Mouse (Mus musculus) midbrain, embryonic 13.5 days (tissue): ENCODE data around the gene Zhx3. TPM values are rescaled to one million over a fixed set of nuclear protein-coding genes. Genes with fewer than 3 reads are reported as not detected.

Experiments used
- ATAC-seq: fragments of 200-750 bp; cut with Nextera tagmentation; 2 replicates; pipeline ENCODE4 v1.8.0; 2017; ENCODE audit warnings: mild to moderate bottlenecking, moderate TSS enrichment, moderate library complexity
- H3K27ac ChIP-seq: fragments of 300-500 bp; sonication (generic); 2 replicates; pipeline ENCODE4 v1.5.1; 2015; ENCODE audit warnings: inconsistent platforms, mild to moderate bottlenecking, moderate library complexity
- H3K27me3 ChIP-seq: fragments of 300-500 bp; sonication (generic); 2 replicates; pipeline ENCODE4 v1.6.1; 2015; ENCODE audit warnings: mild to moderate bottlenecking, inconsistent platforms
- H3K36me3 ChIP-seq: fragments of 300-500 bp; sonication (generic); 2 replicates; pipeline ENCODE4 v1.6.1; 2015; ENCODE audit warnings: mild to moderate bottlenecking, inconsistent platforms
- H3K4me1 ChIP-seq: fragments of 300-500 bp; sonication (generic); replicated peaks from 2 replicates; pipeline ENCODE4 v1.6.1; 2015; ENCODE audit warnings: inconsistent platforms
- H3K4me2 ChIP-seq: fragments of 300-500 bp; sonication (generic); replicated peaks from 2 replicates; pipeline ENCODE4 v1.6.1; 2015; ENCODE audit warnings: moderate library complexity, mild to moderate bottlenecking, inconsistent platforms
- H3K4me3 ChIP-seq: fragments of 300-500 bp; sonication (generic); replicated peaks from 2 replicates; pipeline ENCODE4 v1.5.1; 2015; ENCODE audit warnings: mild to moderate bottlenecking, inconsistent platforms
- H3K9ac ChIP-seq: fragments of 300-500 bp; sonication (generic); replicated peaks from 2 replicates; pipeline ENCODE4 v1.6.1; 2015; ENCODE audit warnings: mild to moderate bottlenecking, inconsistent platforms
- H3K9me3 ChIP-seq: fragments of 300-500 bp; sonication (generic); 2 replicates; pipeline ENCODE4 v1.6.1; 2016; ENCODE audit warnings: mild to moderate bottlenecking, inconsistent platforms
- WGBS: fragments of 180-500 bp; shearing (Covaris S2); methylation state at CpG from one replicate; pipeline ENCODE4 v1.1.7; 2015; 5-methylcytosine and 5-hydroxymethylcytosine counted together
- polyA plus RNA-seq: library from polyadenylated mRNA; unstranded; fragments of >200 nt; fragmentation: Nextera tagmentation; extraction: Ambion mirVana; gene quantifications from 2 replicates; pipeline ENCODE4 v1.2.1, GENCODE M21; 2015

Zhx3 gene
- polyA plus RNA-seq, 1 experiment from 2014 or later: 17.1 TPM

DNA sequence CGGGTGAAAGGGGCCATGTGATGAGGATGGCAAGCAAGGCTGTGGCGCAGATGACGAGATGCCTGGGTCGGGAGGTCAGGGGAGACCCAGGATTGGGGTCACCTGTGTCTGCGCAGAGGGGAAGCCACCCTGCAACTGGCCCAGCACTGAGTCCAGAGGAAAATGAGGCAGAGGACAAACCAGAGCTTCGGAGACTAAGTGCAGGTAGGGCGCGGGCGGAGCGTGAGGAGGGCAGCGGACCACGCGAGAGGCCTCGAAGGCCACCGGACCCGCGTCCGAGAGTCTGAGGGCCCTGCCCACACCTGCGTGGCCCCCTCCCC is 142.0 kb downstream of the Zhx3 start:
- H3K4me1 ChIP-seq: peaks cover 52% of the 10 kb centered on the region
- H3K9ac ChIP-seq: peak overlapping the region; percentile 100
- WGBS: 4% methylated on average over 19 of the region's 19 CpGs
- ATAC-seq: no peak; the same call in 1 of the 2 replicates
- peak overlapping the region; percentile 98 for H3K4me2 ChIP-seq
- H3K4me3 ChIP-seq: peak overlapping the region; percentile 92
- H3K27ac ChIP-seq: peak overlapping the region; percentile 99
- no peaks in the 10 kb centered on the region for H3K9me3 ChIP-seq
- no peaks in the 10 kb centered on the region for H3K27me3 ChIP-seq
- peaks cover 23% of the 10 kb centered on the region for H3K36me3 ChIP-seq

- peak overlapping the region; percentile 98 for H3K4me2 ChIP-seq
- H3K9ac ChIP-seq: peak overlapping the region; percentile 100
- peaks cover 46% of the 10 kb centered on the region for H3K4me1 ChIP-seq
- 31% methylated on average over 17 of the region's 17 CpGs for WGBS
- no peak for ATAC-seq
- peak overlapping the region; percentile 92 for H3K4me3 ChIP-seq
- no peaks in the 10 kb centered on the region for H3K27me3 ChIP-seq
- H3K27ac ChIP-seq: peak overlapping the region; percentile 99
- H3K9me3 ChIP-seq: no peaks in the 10 kb centered on the region
- peaks cover 23% of the 10 kb centered on the region for H3K36me3 ChIP-seq
These were observed 142.7 kb downstream of the Zhx3 start for GRCm38 (mm10) chr2:160729851-160730796.

DNA sequence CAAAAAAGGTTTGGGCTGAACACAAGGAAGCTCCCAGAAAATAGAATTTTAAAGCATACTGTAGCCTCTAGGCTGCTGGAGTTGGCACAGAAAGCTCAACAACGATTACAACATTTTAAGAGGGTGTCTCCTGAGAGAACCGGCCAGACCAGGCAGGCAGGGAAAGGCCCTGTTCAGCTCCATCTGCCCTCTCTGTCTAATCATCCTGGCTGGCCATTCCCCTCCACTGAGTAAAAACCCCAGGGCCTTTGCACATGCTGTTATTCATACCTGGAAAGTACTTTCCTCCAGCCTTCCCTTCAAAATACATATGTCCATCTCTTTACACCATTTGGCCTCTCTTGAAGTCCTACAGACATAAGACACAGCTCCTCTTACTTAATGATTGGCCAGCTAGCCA is 143.4 kb downstream of the Zhx3 start:
- no peak overlapping the region for H3K4me3 ChIP-seq
- H3K36me3 ChIP-seq: peaks cover 21% of the 10 kb centered on the region
- H3K9me3 ChIP-seq: no peaks in the 10 kb centered on the region
- no peak overlapping the region for H3K27ac ChIP-seq
- no peak overlapping the region for H3K4me2 ChIP-seq
- H3K4me1 ChIP-seq: peaks cover 39% of the 10 kb centered on the region
- WGBS: 89% methylated on average over 2 of the region's 2 CpGs
- H3K9ac ChIP-seq: no peak overlapping the region
- no peak for ATAC-seq
- no peaks in the 10 kb centered on the region for H3K27me3 ChIP-seq

DNA sequence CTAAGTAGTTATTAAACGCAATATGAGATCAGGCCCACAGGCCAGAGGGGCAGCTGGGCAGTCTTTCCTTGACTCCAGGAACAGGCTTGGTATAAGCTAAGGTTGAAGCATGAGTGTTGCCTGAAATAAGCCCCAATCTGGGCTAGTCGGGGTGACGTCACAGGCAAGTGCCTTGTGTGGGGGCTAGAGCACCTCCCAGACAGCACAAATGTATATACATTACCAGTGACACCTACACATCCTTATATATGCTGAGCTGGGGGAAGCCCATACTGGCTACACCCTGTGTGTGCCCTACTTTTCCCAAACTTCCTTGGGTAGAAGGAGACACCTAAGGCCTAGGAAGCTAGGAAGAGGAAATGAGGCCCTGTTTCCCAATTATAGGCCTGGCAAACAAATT is 143.8 kb downstream of the Zhx3 start:
- no peak overlapping the region for H3K4me3 ChIP-seq
- no peak overlapping the region for H3K27ac ChIP-seq
- peaks cover 21% of the 10 kb centered on the region for H3K36me3 ChIP-seq
- H3K9me3 ChIP-seq: no peaks in the 10 kb centered on the region
- WGBS: 93% methylated on average over 3 of the region's 3 CpGs
- no peak overlapping the region for H3K9ac ChIP-seq
- ATAC-seq: no peak
- peaks cover 34% of the 10 kb centered on the region for H3K4me1 ChIP-seq
- H3K27me3 ChIP-seq: no peaks in the 10 kb centered on the region
- no peak overlapping the region for H3K4me2 ChIP-seq

- WGBS: 82% methylated on average over 6 of the region's 6 CpGs
- Histone ChIP-seq H3K4me3 (no peak overlapping the region), H3K27ac (peak overlapping the region; percentile 12; the same call in 1 of the 2 replicates)
These were observed 146.6 kb downstream of the Zhx3 start for GRCm38 (mm10) chr2:160725877-160726864.

DNA sequence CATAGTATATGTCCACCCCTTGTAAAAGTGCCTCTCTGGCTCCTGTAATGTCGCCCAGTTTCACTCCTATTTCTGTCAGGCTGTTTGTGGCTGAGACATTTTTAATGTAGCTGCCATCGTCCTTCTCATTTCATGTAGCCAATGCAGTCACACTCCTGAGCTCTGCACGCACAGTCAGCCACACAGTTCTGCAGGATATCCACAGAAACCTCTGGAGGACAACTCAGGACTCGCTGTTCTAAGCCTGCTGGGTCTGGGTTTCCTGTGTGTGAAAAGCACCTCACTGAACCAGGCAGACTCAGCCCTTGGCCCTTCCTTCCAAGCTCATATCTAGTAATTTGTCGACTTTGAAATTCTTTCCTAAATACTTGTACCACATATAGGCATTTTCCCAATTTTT is 148.3 kb downstream of the Zhx3 start:
- WGBS: 94% methylated on average over 5 of the region's 5 CpGs
- ATAC-seq: no peak

More at GRCm38 (mm10) chr2:160725877-160726864, 146.6 kb downstream of the Zhx3 start:
- H3K4me1 ChIP-seq: peaks cover 14% of the 10 kb centered on the region
- H3K9ac ChIP-seq: no peak overlapping the region
- ATAC-seq: no peak
- H3K36me3 ChIP-seq: peaks cover 45% of the 10 kb centered on the region
- H3K9me3 ChIP-seq: no peaks in the 10 kb centered on the region
- no peaks in the 10 kb centered on the region for H3K27me3 ChIP-seq
- H3K4me2 ChIP-seq: no peak overlapping the region

GRCm38 (mm10) chr2:160723613-160724375 is 149.0 kb downstream of the Zhx3 start:
- H3K27ac ChIP-seq: no peak overlapping the region
- H3K36me3 ChIP-seq: peaks cover 68% of the 10 kb centered on the region
- H3K27me3 ChIP-seq: no peaks in the 10 kb centered on the region
- no peaks in the 10 kb centered on the region for H3K9me3 ChIP-seq
- WGBS: 96% methylated on average over 4 of the region's 4 CpGs
- H3K4me2 ChIP-seq: no peak overlapping the region
- H3K9ac ChIP-seq: no peak overlapping the region
- no peak for ATAC-seq
- no peak overlapping the region for H3K4me3 ChIP-seq
- H3K4me1 ChIP-seq: 0 out of 2 replicates have a peak, but pooled peaks cover 4% of the 10 kb centered on the region

More for the DNA sequence above, 148.3 kb downstream of the Zhx3 start:
- Histone ChIP-seq H3K9ac (no peak overlapping the region), H3K9me3 (no peaks in the 10 kb centered on the region), H3K4me3 (no peak overlapping the region), H3K27ac (no peak overlapping the region), H3K36me3 (peaks cover 60% of the 10 kb centered on the region), H3K4me2 (no peak overlapping the region), H3K27me3 (no peaks in the 10 kb centered on the region), H3K4me1 (0 out of 2 replicates have a peak, but pooled peaks cover 4% of the 10 kb centered on the region)

DNA sequence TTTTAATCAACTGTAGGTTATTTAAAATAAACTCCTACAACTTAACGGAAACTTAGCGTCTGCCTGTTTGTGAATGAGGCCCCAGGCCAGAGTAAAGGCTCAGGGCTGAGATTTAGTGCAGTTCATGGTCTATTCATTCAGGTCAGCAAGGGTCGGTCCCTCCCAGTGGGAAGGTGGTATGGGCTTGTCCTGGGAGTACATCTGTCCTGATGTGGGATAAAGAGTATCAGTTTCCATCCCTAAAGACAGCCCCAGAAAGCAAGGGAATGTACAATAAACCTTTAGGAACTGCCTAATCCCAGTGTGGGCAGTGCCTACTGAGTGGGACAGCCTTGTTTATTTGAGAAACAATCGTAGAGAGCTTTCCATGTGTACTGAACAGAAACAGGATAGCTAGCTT is 150.1 kb downstream of the Zhx3 start:
- Histone ChIP-seq H3K9ac (no peak overlapping the region), H3K4me3 (no peak overlapping the region), H3K4me1 (0 out of 2 replicates have a peak, but pooled peaks cover 4% of the 10 kb centered on the region), H3K36me3 (peaks cover 77% of the 10 kb centered on the region), H3K27ac (no peak overlapping the region), H3K4me2 (no peak overlapping the region), H3K9me3 (no peaks in the 10 kb centered on the region), H3K27me3 (no peaks in the 10 kb centered on the region)
- no peak for ATAC-seq
- 71% methylated on average over 4 of the region's 4 CpGs for WGBS

DNA sequence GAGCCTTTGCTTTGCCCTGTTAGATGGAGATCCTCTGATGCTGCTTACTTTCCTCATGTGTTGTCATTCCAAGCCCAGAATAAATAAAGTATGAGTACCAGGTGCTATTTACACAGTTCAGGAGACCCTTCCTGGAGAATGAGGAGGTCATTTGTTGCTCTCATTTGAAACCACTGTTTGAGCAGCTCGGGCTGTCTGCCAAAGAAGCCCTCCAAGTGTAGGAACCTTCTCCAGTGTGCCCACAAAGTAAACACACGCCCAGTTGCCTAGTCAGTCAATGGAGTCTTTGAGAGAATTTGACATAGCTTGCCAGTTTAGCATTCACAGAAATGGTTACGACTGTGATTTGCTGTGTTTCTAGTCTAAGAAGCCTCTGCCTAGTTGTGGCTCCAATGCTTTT is 154.0 kb downstream of the Zhx3 start:
- Histone ChIP-seq H3K9ac (no peak overlapping the region), H3K4me3 (no peak overlapping the region), H3K36me3 (peaks cover 90% of the 10 kb centered on the region), H3K27me3 (no peaks in the 10 kb centered on the region), H3K4me1 (no peaks in the 10 kb centered on the region), H3K4me2 (no peak overlapping the region), H3K27ac (no peak overlapping the region), H3K9me3 (no peaks in the 10 kb centered on the region)
- WGBS: 87% methylated on average over 3 of the region's 3 CpGs
- ATAC-seq: no peak

DNA sequence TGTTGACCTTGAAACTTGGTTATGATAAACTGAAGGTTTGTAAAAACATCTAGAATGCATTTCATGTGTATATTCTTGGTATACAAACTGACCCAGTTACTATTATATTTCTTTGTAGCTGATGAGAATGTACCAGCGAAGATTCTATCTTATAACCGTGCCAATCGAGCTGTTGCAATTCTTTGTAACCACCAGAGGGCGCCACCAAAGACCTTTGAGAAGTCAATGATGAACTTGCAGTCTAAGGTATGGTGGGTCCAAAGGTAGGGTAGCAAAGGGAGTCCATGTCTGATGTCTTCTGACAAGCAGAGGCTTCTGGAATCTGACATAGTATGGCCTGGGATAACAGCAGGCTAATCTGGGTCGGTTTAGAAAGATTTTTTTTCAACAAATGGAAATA is 155.5 kb downstream of the Zhx3 start:
- H3K36me3 ChIP-seq: peaks cover 89% of the 10 kb centered on the region
- no peak for ATAC-seq

GRCm38 (mm10) chr2:160715463-160716030 is 157.3 kb downstream of the Zhx3 start:
- Histone ChIP-seq H3K4me1 (no peaks in the 10 kb centered on the region), H3K27ac (no peak overlapping the region), H3K9ac (no peak overlapping the region), H3K27me3 (no peaks in the 10 kb centered on the region), H3K4me3 (no peak overlapping the region), H3K36me3 (peaks cover 89% of the 10 kb centered on the region), H3K9me3 (no peaks in the 10 kb centered on the region), H3K4me2 (no peak overlapping the region)
- ATAC-seq: no peak
- 80% methylated on average over 4 of the region's 4 CpGs for WGBS

More for the DNA sequence above, 155.5 kb downstream of the Zhx3 start:
- no peak overlapping the region for H3K4me3 ChIP-seq
- H3K9me3 ChIP-seq: no peaks in the 10 kb centered on the region
- WGBS: 78% methylated on average over 5 of the region's 5 CpGs
- no peak overlapping the region for H3K4me2 ChIP-seq
- H3K9ac ChIP-seq: no peak overlapping the region
- H3K4me1 ChIP-seq: no peaks in the 10 kb centered on the region
- H3K27ac ChIP-seq: no peak overlapping the region
- no peaks in the 10 kb centered on the region for H3K27me3 ChIP-seq
